Mouse (Mus musculus): ENCODE data around the gene Arl10. TPM values are rescaled to one million over a fixed set of nuclear protein-coding genes. Genes with fewer than 3 reads are reported as not detected.

Arl10 gene
- polyA plus RNA-seq, 1 experiment from 2014 or later, result 13.3 TPM

DNA sequence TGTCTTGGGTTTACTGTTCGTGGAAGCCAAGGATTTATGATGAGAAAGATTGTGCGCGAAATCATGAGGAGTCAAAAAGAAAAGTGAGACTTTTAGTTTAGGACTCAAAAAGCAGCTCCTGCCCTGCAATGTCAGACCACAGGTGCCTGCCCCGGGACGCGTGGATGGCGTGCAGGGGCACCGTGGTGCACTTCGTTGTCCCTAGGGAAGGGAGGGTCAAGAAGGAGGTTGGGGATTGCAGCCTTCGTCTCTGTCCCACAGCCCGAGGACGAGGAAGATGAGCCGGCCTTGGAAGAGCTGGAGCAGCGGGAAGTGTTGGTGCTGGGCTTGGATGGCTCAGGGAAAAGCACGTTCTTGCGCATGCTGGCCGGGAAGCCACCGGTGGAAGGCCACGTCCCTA lies 674 bp downstream of the Arl10 start:
- ATAC-seq (ENCODE audit: low FRiP score, low TSS enrichment), result no peak
- H3K9ac ChIP-seq (ENCODE audit: low read length), result peak overlapping the region; percentile 83
- peak overlapping the region; percentile 90 for H3K4me2 ChIP-seq (replicated peaks; ENCODE audit: low read depth)
- 1% methylated on average over 19 of the region's 19 CpGs for WGBS
- no peaks in the 10 kb centered on the region for H3K36me3 ChIP-seq (ENCODE audit: control insufficient read depth, insufficient read depth, low read length)
- peak; percentile 27 for DNase-seq (ENCODE audit: low spot score)
- no peaks in the 10 kb centered on the region for H3K9me3 ChIP-seq (ENCODE audit: control insufficient read depth, low read length)
- H3K4me1 ChIP-seq (replicated peaks; ENCODE audit: control insufficient read depth, insufficient read depth), result peaks cover 4% of the 10 kb centered on the region; the same call in 1 of the 2 replicates
- H3K4me3 ChIP-seq (ENCODE audit: low read depth, low read length), result peak overlapping the region; percentile 92
- no peak for TF ChIP-seq EP300 (optimal IDR thresholded peaks at IDR 0.05)
- TF ChIP-seq CTCF (IDR thresholded peaks at IDR 0.05; ENCODE audit: low read depth), result no peak
- no peaks in the 10 kb centered on the region for H3K27me3 ChIP-seq (ENCODE audit: control insufficient read depth, insufficient read depth, low read length)
- peak overlapping the region; percentile 83 for H3K27ac ChIP-seq (replicated peaks)

DNA sequence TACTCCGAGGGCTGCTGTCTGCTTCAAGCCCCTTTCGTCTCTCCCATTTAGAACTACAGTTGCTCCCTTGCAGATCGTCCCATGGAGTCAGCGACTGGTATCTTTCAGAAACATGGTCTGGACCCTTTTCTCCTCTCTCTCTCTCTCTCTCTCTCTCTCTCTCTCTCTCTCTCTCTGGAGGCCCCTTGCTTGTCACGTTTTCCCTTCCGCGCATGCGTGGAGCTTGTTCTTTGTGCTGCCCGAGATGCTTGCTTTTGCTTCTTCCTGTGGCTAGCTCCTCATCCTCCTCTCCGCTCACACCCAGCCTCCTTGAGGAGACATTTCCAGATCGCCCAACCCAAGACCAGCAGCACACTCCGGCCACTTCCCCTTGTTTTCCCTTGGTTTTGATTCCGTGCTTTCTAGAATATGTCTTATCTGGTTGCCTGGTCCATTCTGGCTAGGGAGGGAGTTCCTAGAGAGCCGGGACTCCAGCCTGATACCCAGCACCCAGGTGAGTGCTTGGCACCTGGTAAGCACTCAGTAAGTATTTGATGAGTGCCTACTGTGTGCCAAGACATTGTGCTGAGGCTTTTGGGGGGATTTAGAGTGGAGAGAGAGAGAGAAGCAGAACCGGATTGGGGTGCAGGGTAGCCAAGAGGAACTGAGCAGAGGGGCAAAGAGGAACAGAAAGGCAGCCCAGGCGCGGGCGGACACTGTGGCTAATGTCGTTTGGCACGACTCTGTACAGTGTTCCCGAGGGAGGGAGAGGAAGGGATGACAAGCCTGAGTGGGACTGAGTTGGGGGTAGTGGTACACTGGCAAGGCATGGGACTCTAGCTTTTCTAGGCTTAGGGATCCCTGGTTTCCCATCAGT lies 3.1 kb downstream of the Arl10 start:
- H3K4me2 ChIP-seq (replicated peaks; ENCODE audit: low read depth), result no peak overlapping the region

DNA sequence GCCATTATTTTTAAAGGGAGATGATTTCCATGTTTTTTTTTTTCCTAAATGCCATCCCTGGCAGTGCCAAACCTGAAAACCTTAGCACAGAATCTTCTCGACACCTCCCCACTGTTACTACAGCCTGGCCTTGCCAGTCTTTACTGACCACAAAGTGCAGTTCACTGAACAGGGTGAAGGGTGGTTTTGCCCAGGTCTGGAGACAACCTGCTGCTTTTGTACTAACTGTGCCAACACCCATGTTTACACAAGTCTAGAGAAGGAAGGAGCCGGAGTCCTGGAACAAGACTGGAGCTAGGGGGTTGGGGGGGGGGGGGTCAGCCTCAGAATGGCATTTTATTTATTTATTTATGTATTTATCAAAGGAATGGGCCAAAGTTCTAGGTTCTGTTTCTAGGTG lies 6.6 kb downstream of the Arl10 start:
- Histone ChIP-seq H3K36me3 (ENCODE audit: control insufficient read depth, insufficient read depth, low read length) (peaks cover 14% of the 10 kb centered on the region), H3K9ac (ENCODE audit: low read length) (no peak overlapping the region), H3K27ac (replicated peaks) (peak overlapping the region; percentile 77), H3K4me3 (ENCODE audit: low read depth, low read length) (no peak overlapping the region), H3K27me3 (ENCODE audit: control insufficient read depth, insufficient read depth, low read length) (no peaks in the 10 kb centered on the region), H3K4me1 (replicated peaks; ENCODE audit: control insufficient read depth, insufficient read depth) (no peaks in the 10 kb centered on the region; the same call in 1 of the 2 replicates), H3K9me3 (ENCODE audit: control insufficient read depth, low read length) (no peaks in the 10 kb centered on the region), H3K4me2 (replicated peaks; ENCODE audit: low read depth) (no peak overlapping the region)
- ATAC-seq (ENCODE audit: low FRiP score, low TSS enrichment) (peak; percentile 80), DNase-seq (ENCODE audit: low spot score) (peak; percentile 58)
- WGBS, result 51% methylated on average over 2 of the region's 2 CpGs
- TF ChIP-seq CTCF (IDR thresholded peaks at IDR 0.05; ENCODE audit: low read depth) (no peak), EP300 (optimal IDR thresholded peaks at IDR 0.05) (no peak)

More for the DNA sequence above, 3.1 kb downstream of the Arl10 start:
- peak overlapping the region; percentile 24 for H3K27ac ChIP-seq (replicated peaks)
- WGBS, result 82% methylated on average over 21 of the region's 21 CpGs
- ATAC-seq (ENCODE audit: low FRiP score, low TSS enrichment), result no peak
- peaks cover 4% of the 10 kb centered on the region; the same call in 1 of the 2 replicates for H3K4me1 ChIP-seq (replicated peaks; ENCODE audit: control insufficient read depth, insufficient read depth)
- H3K9me3 ChIP-seq (ENCODE audit: control insufficient read depth, low read length), result no peaks in the 10 kb centered on the region
- no peaks in the 10 kb centered on the region for H3K27me3 ChIP-seq (ENCODE audit: control insufficient read depth, insufficient read depth, low read length)
- DNase-seq (ENCODE audit: low spot score), result no peak
- no peak overlapping the region for H3K9ac ChIP-seq (ENCODE audit: low read length)
- no peaks in the 10 kb centered on the region for H3K36me3 ChIP-seq (ENCODE audit: control insufficient read depth, insufficient read depth, low read length)
- TF ChIP-seq CTCF (IDR thresholded peaks at IDR 0.05; ENCODE audit: low read depth), result no peak
- TF ChIP-seq EP300 (optimal IDR thresholded peaks at IDR 0.05), result no peak
- H3K4me3 ChIP-seq (ENCODE audit: low read depth, low read length), result no peak overlapping the region

GRCm38 (mm10) chr13:54582126-54582525 lies 7.3 kb downstream of the Arl10 start:
- Histone ChIP-seq H3K4me3 (ENCODE audit: low read depth, low read length) (no peak overlapping the region), H3K9ac (ENCODE audit: low read length) (no peak overlapping the region), H3K4me1 (replicated peaks; ENCODE audit: control insufficient read depth, insufficient read depth) (no peaks in the 10 kb centered on the region), H3K27ac (replicated peaks) (peak overlapping the region; percentile 56), H3K4me2 (replicated peaks; ENCODE audit: low read depth) (no peak overlapping the region), H3K27me3 (ENCODE audit: control insufficient read depth, insufficient read depth, low read length) (no peaks in the 10 kb centered on the region), H3K9me3 (ENCODE audit: control insufficient read depth, low read length) (no peaks in the 10 kb centered on the region), H3K36me3 (ENCODE audit: control insufficient read depth, insufficient read depth, low read length) (peaks cover 14% of the 10 kb centered on the region)
- DNase-seq (ENCODE audit: low spot score) (peak; percentile 44), ATAC-seq (ENCODE audit: low FRiP score, low TSS enrichment) (peak; percentile 31)
- no peak for TF ChIP-seq CTCF (IDR thresholded peaks at IDR 0.05; ENCODE audit: low read depth)
- no peak for TF ChIP-seq EP300 (optimal IDR thresholded peaks at IDR 0.05)
- whole genome bisulfite sequencing, result 56% methylated on average over 10 of the region's 10 CpGs

GRCm38 (mm10) chr13:54582860-54583259 lies 8.0 kb downstream of the Arl10 start:
- Histone ChIP-seq H3K4me2 (replicated peaks; ENCODE audit: low read depth) (no peak overlapping the region), H3K27me3 (ENCODE audit: control insufficient read depth, insufficient read depth, low read length) (no peaks in the 10 kb centered on the region), H3K4me1 (replicated peaks; ENCODE audit: control insufficient read depth, insufficient read depth) (no peaks in the 10 kb centered on the region), H3K27ac (replicated peaks) (peak overlapping the region; percentile 35), H3K9me3 (ENCODE audit: control insufficient read depth, low read length) (no peaks in the 10 kb centered on the region), H3K4me3 (ENCODE audit: low read depth, low read length) (no peak overlapping the region), H3K9ac (ENCODE audit: low read length) (no peak overlapping the region), H3K36me3 (ENCODE audit: control insufficient read depth, insufficient read depth, low read length) (peaks cover 14% of the 10 kb centered on the region)
- DNase-seq (ENCODE audit: low spot score) (no peak), ATAC-seq (ENCODE audit: low FRiP score, low TSS enrichment) (no peak; the same call in 1 of the 2 replicates)
- TF ChIP-seq CTCF (IDR thresholded peaks at IDR 0.05; ENCODE audit: low read depth), result no peak
- TF ChIP-seq EP300 (optimal IDR thresholded peaks at IDR 0.05), result no peak
- 70% methylated on average over 5 of the region's 5 CpGs for WGBS

DNA sequence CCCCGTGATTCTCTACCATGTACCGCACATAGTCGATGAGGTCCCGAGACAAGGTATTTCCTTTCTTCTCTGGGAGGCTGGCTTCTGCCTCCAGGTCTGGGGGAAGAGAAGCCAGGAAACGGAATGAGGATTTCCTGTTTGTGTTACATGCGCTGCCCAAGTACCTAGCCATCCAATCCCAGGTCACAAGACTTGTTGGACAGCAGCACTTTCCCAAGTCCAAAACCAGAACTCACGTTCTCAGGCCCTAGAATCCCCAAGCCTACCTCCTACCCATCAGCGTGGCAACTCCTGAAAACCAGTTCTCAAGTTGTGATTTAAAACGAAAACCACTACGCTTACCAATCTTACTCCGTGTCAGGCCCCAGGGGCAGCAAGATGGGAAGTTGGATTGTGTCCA lies 11.0 kb downstream of the Arl10 start:
- Histone ChIP-seq H3K9me3 (ENCODE audit: control insufficient read depth, low read length) (no peaks in the 10 kb centered on the region), H3K27me3 (ENCODE audit: control insufficient read depth, insufficient read depth, low read length) (no peaks in the 10 kb centered on the region), H3K9ac (ENCODE audit: low read length) (no peak overlapping the region), H3K4me3 (ENCODE audit: low read depth, low read length) (no peak overlapping the region), H3K4me2 (replicated peaks; ENCODE audit: low read depth) (no peak overlapping the region), H3K4me1 (replicated peaks; ENCODE audit: control insufficient read depth, insufficient read depth) (no peaks in the 10 kb centered on the region), H3K36me3 (ENCODE audit: control insufficient read depth, insufficient read depth, low read length) (peaks cover 14% of the 10 kb centered on the region), H3K27ac (replicated peaks) (no peak overlapping the region)
- DNase-seq (ENCODE audit: low spot score) (no peak), ATAC-seq (ENCODE audit: low FRiP score, low TSS enrichment) (no peak)
- no peak for TF ChIP-seq EP300 (optimal IDR thresholded peaks at IDR 0.05)
- TF ChIP-seq CTCF (IDR thresholded peaks at IDR 0.05; ENCODE audit: low read depth), result no peak
- 87% methylated on average over 11 of the region's 11 CpGs for WGBS

All from stomach, postnatal 0 days (tissue).